Mouse (Mus musculus): ENCODE measurements at regions not wholly inside any gene's neighbourhood (a gene's known extent, or its start where the extent isn't known, plus 50 kb on each side); places are given as distances from the start of the nearest gene placed in this dataset.

DNA sequence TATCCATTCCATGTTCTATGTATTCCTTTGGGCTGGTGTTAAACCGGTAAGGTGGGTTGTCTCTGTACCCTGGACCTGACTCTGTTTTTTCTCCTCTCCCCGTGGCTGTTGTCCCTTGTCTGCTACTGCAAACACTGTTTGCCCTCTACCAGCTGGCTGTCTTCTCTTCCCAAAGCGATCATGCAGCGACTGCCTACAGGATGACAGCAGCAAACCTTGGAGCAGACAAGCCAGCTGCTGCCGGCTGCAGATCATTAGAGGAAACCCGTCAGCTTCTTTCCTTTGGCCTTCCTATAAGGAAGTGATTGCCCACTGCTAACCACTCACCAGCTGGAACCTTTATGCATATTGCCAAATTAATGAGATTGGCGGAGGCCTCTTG, 56.4 kb upstream of the Bmp2k start:
- no peak for TF ChIP-seq CTCF (IDR thresholded peaks at IDR 0.05; ENCODE audit: low read depth)
- no peak for TF ChIP-seq EP300 (IDR thresholded peaks at IDR 0.05; ENCODE audit: low read depth)

Data from liver, postnatal 0 days (tissue).